Mouse (Mus musculus) gastrocnemius, postnatal 10 days (tissue): ENCODE data around the gene Lsg1. TPM values are rescaled to one million over a fixed set of nuclear protein-coding genes. Genes with fewer than 3 reads are reported as not detected.

ENCODE experiments used
- DNase-seq: peaks from one replicate; pipeline ENCODE4 v3.0.0; 2021; ENCODE audit warnings: mixed read lengths
- total RNA-seq, 2 experiments: library from RNA; stranded (reverse); gene quantifications; 2 replicates each; pipeline ENCODE4 v1.2.3; 2021

Lsg1 gene
- total RNA-seq, 2 experiments from 2014 or later, result 20.6 to 21.8 TPM

- peak; percentile 69 for DNase-seq
Measured at GRCm38 (mm10) chr16:30601046-30601832, 13.8 kb upstream of the Lsg1 start.

- DNase-seq, result peak; percentile 81
Measured at GRCm38 (mm10) chr16:30600431-30601045, 13.1 kb upstream of the Lsg1 start.

- DNase-seq, result peak; percentile 84
Measured at GRCm38 (mm10) chr16:30599491-30600268, 12.3 kb upstream of the Lsg1 start, which contains the start of gene Fam43a. TSS of gene Fam43a (plus strand) at chr16:30599723.

- peak; percentile 86 for DNase-seq
Measured at GRCm38 (mm10) chr16:30596959-30597681, 9.7 kb upstream of the Lsg1 start.

- no peak for DNase-seq
Measured at GRCm38 (mm10) chr16:30595835-30596557, 8.6 kb upstream of the Lsg1 start.

GRCm38 (mm10) chr16:30595356-30595755, 8.0 kb upstream of the Lsg1 start:
- no peak for DNase-seq

GRCm38 (mm10) chr16:30591990-30592389, 4.6 kb upstream of the Lsg1 start:
- no peak for DNase-seq

- no peak for DNase-seq
Measured at GRCm38 (mm10) chr16:30590264-30591209, 3.1 kb upstream of the Lsg1 start.

- no peak for DNase-seq
Measured at GRCm38 (mm10) chr16:30586935-30587493, 378 bp downstream of the Lsg1 start.

GRCm38 (mm10) chr16:30580765-30581164, 6.6 kb downstream of the Lsg1 start:
- DNase-seq, result no peak

- DNase-seq, result no peak
Measured at GRCm38 (mm10) chr16:30576392-30576791, 11.0 kb downstream of the Lsg1 start.

- no peak for DNase-seq
Measured at GRCm38 (mm10) chr16:30575815-30576214, 11.6 kb downstream of the Lsg1 start.

GRCm38 (mm10) chr16:30572239-30572638, 15.2 kb downstream of the Lsg1 start:
- DNase-seq, result no peak

GRCm38 (mm10) chr16:30571378-30571777, 16.0 kb downstream of the Lsg1 start:
- no peak for DNase-seq

- DNase-seq, result no peak
Measured at GRCm38 (mm10) chr16:30570173-30570572, 17.2 kb downstream of the Lsg1 start.

GRCm38 (mm10) chr16:30565631-30566030, 21.8 kb downstream of the Lsg1 start:
- DNase-seq, result no peak

- DNase-seq, result no peak
Measured at GRCm38 (mm10) chr16:30560601-30561000, 26.8 kb downstream of the Lsg1 start.

- no peak for DNase-seq
Measured at GRCm38 (mm10) chr16:30559312-30559992, 27.9 kb downstream of the Lsg1 start.

GRCm38 (mm10) chr16:30554109-30554508, 33.3 kb downstream of the Lsg1 start:
- no peak for DNase-seq
